Mouse (Mus musculus): ENCODE data around the gene Elavl3.

DNA sequence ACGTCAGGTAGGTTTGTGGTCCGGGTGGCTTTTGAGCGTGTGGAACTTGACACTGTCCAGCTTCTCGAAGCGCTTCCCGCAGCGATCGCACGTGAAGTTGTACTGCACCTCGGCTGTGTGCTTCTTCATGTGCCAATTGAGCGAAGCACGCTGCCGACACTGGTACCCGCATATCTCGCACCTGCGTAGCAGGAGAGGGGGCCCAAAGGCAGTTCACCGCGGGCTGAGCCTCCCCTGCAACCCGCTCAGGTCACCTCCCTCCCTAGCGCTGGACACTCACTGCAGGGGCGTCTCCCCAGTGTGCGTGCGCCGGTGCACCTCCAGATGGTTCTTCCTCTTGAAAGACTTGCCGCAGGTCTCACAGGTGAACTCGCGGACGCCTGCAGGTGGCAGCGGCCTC is 3.9 kb upstream of the Elavl3 start:
- TF ChIP-seq CTCF (IDR thresholded peaks at IDR 0.05 in 2 of 3, conservative IDR thresholded peaks at IDR 0.05 in 1 of 3; ENCODE audit: control insufficient read depth in 1 of 3, insufficient read depth in 1 of 3, low read depth in 2 of 3, low read length in 3 of 3, poor library complexity in 1 of 3, severe bottlenecking in 1 of 3) (no peak), MAX (IDR thresholded peaks at IDR 0.05; ENCODE audit: low read length) (no peak), TAL1 (IDR thresholded peaks at IDR 0.05; ENCODE audit: low read length) (no peak), ZMIZ1 (IDR thresholded peaks at IDR 0.05; ENCODE audit: low read depth, low read length) (no peak), USF2 (IDR thresholded peaks at IDR 0.05; ENCODE audit: borderline replicate concordance in 1 of 2, insufficient read depth in 1 of 2, low read depth in 1 of 2, low read length in 2 of 2) (no peak), GATA1 (IDR thresholded peaks at IDR 0.05; ENCODE audit: low read depth, low read length) (no peak), NRF1 (IDR thresholded peaks at IDR 0.05; ENCODE audit: insufficient read depth, low read depth, low read length, poor library complexity, severe bottlenecking) (no peak), TCF12 (IDR thresholded peaks at IDR 0.05; ENCODE audit: low read depth, low read length) (no peak), HCFC1 (IDR thresholded peaks at IDR 0.05; ENCODE audit: low read depth, low read length) (no peak), MXI1 (IDR thresholded peaks at IDR 0.05; ENCODE audit: low read depth, low read length) (no peak), POLR2A (IDR thresholded peaks at IDR 0.05; ENCODE audit: control insufficient read depth in 1 of 2, insufficient read depth in 1 of 2, low read depth in 1 of 2, low read length in 2 of 2, poor library complexity in 1 of 2) (peak in 1 of 2 experiments; percentile 8; a peak in 1 of 4 replicates), KAT2A (conservative IDR thresholded peaks at IDR 0.05; ENCODE audit: low read depth, low read length) (no peak), SMC3 (IDR thresholded peaks at IDR 0.05; ENCODE audit: low read depth, low read length) (no peak), BHLHE40 (IDR thresholded peaks at IDR 0.05; ENCODE audit: borderline replicate concordance, low read depth, low read length) (no peak)

All from MEL (cell line).